Mouse (Mus musculus): Measurements from ENCODE around the gene Glod4.
"Not testable (repeated sequence)": the region's sequence is repeated elsewhere in the genome, so short reads cannot be mapped to it uniquely, and the experiment has no call there.

GRCm38 (mm10) chr11:76211595-76211994 is 31.9 kb downstream of the Glod4 start:
- TF ChIP-seq CTCF (IDR thresholded peaks at IDR 0.05; ENCODE audit: borderline replicate concordance, insufficient read depth, low read length); POLR2A (IDR thresholded peaks at IDR 0.05; ENCODE audit: low read depth, low read length): not testable (repeated sequence)
